Mouse (Mus musculus) liver, embryonic 16.5 days (tissue): ENCODE results near the gene Gins2. TPM values are rescaled to one million over a fixed set of nuclear protein-coding genes. Genes with fewer than 3 reads are reported as not detected.

Source experiments
- ATAC-seq: fragments of 200-750 bp; cut with Nextera tagmentation; 2 replicates; pipeline ENCODE4 v1.8.0; 2017; ENCODE audit warnings: low read depth, mild to moderate bottlenecking, moderate number of reproducible peaks, moderate library complexity
- H3K27ac ChIP-seq: fragments of 300-500 bp; sonication (generic); 2 replicates; pipeline ENCODE4 v1.5.1; 2014; ENCODE audit warnings: mild to moderate bottlenecking, low read length
- H3K27me3 ChIP-seq: fragments of 300-500 bp; sonication (generic); 2 replicates; pipeline ENCODE4 v1.6.1; 2014; ENCODE audit warnings: low read depth, low read length, mixed read lengths; ENCODE audit not compliant: control insufficient read depth, insufficient read depth
- H3K36me3 ChIP-seq: fragments of 300-500 bp; sonication (generic); 2 replicates; pipeline ENCODE4 v1.6.1; 2014; ENCODE audit warnings: mild to moderate bottlenecking; ENCODE audit not compliant: control insufficient read depth, insufficient read depth
- H3K4me1 ChIP-seq: fragments of 300-500 bp; sonication (generic); 2 replicates; pipeline ENCODE4 v1.6.1; 2014; ENCODE audit warnings: low read depth, low read length, mixed read lengths; ENCODE audit not compliant: control insufficient read depth
- H3K4me2 ChIP-seq: fragments of 300-500 bp; sonication (generic); 2 replicates; pipeline ENCODE4 v1.6.1; 2014; ENCODE audit warnings: low read depth, low read length, mixed read lengths
- H3K4me3 ChIP-seq: fragments of 300-500 bp; sonication (generic); 2 replicates; pipeline ENCODE4 v1.5.1; 2014; ENCODE audit warnings: low read depth, mild to moderate bottlenecking, low read length
- H3K9ac ChIP-seq: fragments of 300-500 bp; sonication (generic); 2 replicates; pipeline ENCODE4 v1.6.1; 2014; ENCODE audit warnings: low read depth, low read length
- H3K9me3 ChIP-seq: fragments of 300-500 bp; sonication (generic); replicated peaks from 2 replicates; pipeline ENCODE4 v1.6.1; 2016; ENCODE audit warnings: low read length; ENCODE audit not compliant: control insufficient read depth
- WGBS: fragments of 180-500 bp; shearing (Covaris S2); extraction: QIAGEN DNeasy Blood & Tissue Kit; methylation state at CpG from one replicate; pipeline ENCODE4 v1.1.7; 2014; ENCODE audit not compliant: insufficient replicate concordance; 5-methylcytosine and 5-hydroxymethylcytosine counted together
- microRNA-seq: library from miRNA; unstranded; fragments of <30 nt; microRNA quantifications from one replicate; pipeline ENCODE4, GENCODE M21; 2016
- polyA plus RNA-seq: library from polyadenylated mRNA; unstranded; fragments of >200 nt; fragmentation: Nextera tagmentation; extraction: Ambion mirVana; gene quantifications from 2 replicates; pipeline ENCODE4 v1.2.1, GENCODE M21; 2015

Gene Gins2
- polyA plus RNA-seq, 1 experiment from 2014 or later = 40.6 TPM

GRCm38 (mm10) chr8:120533380-120533779, 55.7 kb downstream of the Gins2 start:
- Histone ChIP-seq H3K9me3 (no peaks in the 10 kb centered on the region), H3K27ac (no peak overlapping the region), H3K4me1 (peaks cover 74% of the 10 kb centered on the region), H3K36me3 (no peaks in the 10 kb centered on the region), H3K4me3 (no peak overlapping the region), H3K9ac (no peak overlapping the region), H3K4me2 (no peak overlapping the region), H3K27me3 (no peaks in the 10 kb centered on the region)
- 62% methylated on average over 3 of the region's 3 CpGs for WGBS
- no peak for ATAC-seq

DNA sequence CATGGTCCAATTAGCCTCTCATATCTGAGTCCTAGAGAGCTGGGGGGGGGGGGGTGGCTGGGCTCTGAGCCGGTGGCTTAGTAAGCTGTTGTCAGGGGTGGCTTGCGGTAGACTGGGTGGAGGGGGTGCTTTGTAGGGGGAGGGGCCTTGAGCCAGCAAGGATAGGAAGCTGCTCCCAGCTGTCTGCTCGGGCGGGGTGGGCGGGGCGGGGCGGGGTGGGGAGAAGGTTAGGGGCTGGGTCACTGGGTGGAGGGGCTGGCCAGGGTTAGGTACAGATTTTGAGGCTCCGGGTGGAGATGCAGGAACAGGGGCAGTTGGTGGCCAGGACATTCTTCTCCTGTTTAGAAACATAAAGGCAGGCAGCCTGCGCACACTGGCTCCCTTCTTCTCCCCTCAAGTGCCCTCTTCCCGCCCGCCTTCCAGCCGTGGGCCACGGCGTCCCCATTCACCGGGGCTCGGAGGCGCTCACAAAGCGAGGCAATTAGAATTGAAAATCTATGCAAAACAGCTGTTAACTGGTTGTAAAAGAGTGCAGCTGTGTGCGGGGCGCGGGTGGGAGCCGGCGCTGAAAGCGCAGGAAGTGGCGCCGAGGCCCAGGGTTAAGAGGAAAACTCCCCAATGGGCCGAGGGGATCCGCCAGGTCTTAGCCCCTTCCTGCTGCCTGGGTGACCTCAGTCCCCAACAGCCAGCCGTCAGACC, 56.4 kb downstream of the Gins2 start:
- no peaks in the 10 kb centered on the region for H3K9me3 ChIP-seq
- no peak overlapping the region for H3K4me3 ChIP-seq
- 5% methylated on average over 29 of the region's 29 CpGs for WGBS
- H3K4me2 ChIP-seq = peak overlapping the region; percentile 38
- no peak for ATAC-seq
- no peaks in the 10 kb centered on the region for H3K27me3 ChIP-seq
- H3K4me1 ChIP-seq = peaks cover 74% of the 10 kb centered on the region
- no peaks in the 10 kb centered on the region for H3K36me3 ChIP-seq
- peak overlapping the region; percentile 16; the same call in 1 of the 2 replicates for H3K9ac ChIP-seq
- H3K27ac ChIP-seq = no peak overlapping the region

- no peaks in the 10 kb centered on the region for H3K36me3 ChIP-seq
- H3K27ac ChIP-seq = 0 out of 2 replicates have a peak overlapping the region, but pooled peaks have one; percentile 16
- H3K4me3 ChIP-seq = no peak overlapping the region
- H3K27me3 ChIP-seq = no peaks in the 10 kb centered on the region
- peaks cover 80% of the 10 kb centered on the region for H3K4me1 ChIP-seq
- WGBS = 59% methylated on average over 10 of the region's 10 CpGs
- peak overlapping the region; percentile 38 for H3K4me2 ChIP-seq
- no peak for ATAC-seq
- H3K9ac ChIP-seq = peak overlapping the region; percentile 16; the same call in 1 of the 2 replicates
- H3K9me3 ChIP-seq = no peaks in the 10 kb centered on the region
Observed at GRCm38 (mm10) chr8:120531775-120532516, 57.2 kb downstream of the Gins2 start.

DNA sequence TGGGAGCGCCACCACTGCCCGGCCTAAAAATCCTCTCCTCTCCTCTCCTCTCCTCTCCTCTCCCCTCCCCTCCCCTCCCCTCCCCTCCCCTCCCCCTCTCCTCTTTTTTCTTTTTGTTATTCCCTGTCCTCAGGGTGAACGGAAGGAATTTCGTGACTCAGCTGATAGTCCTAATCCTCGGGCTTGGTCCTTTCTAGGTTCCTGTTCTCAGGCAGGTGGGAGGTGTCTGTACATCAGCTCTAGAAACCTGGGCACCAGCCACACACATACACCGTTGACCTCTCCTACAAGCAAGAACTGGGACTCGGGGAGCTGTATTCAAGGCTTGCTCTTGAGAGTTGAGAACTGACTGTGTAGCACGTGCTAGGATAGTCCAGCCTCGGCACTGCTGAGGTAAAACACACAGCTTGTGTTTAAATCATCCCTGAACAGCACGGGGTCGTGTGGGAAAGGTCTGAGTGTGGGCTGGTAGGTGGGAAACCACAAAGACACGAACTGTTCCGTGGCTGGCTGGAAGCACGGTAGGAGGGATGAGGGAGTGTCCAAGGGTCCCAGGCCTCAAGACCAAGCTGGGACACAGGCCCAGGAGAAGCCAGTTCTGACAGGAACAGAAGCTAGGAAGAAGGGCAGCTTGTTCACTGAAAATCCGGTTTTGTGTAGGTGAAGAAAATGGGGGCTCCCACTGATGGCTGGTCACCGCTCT, 58.0 kb downstream of the Gins2 start:
- H3K27me3 ChIP-seq = no peaks in the 10 kb centered on the region
- ATAC-seq = no peak
- 48% methylated on average over 16 of the region's 16 CpGs for WGBS
- H3K27ac ChIP-seq = no peak overlapping the region
- no peak overlapping the region for H3K4me3 ChIP-seq
- no peaks in the 10 kb centered on the region for H3K36me3 ChIP-seq
- H3K9me3 ChIP-seq = no peaks in the 10 kb centered on the region
- H3K9ac ChIP-seq = no peak overlapping the region
- no peak overlapping the region for H3K4me2 ChIP-seq
- peaks cover 80% of the 10 kb centered on the region for H3K4me1 ChIP-seq

DNA sequence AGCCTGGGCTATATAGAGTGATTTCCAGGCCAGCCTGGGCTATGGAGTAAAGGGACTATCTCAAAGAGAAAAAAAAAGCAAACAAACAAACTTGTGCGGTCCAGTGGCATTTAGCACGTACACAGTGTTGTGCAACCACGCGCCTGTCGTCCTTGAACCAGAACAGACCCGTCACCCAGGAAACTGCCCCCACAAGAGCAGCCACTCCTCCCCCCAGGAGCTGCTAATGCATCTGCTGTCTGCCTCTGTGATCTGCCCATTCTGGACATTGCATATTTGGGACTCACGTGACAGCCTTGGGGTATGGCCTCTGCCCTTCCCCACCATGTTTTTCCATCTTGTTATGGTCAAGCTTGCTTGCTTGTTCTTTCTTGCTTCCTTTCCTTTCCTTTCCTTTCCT, 59.9 kb downstream of the Gins2 start:
- 38% methylated on average over 7 of the region's 7 CpGs for WGBS

More for the DNA sequence above, 59.9 kb downstream of the Gins2 start:
- Histone ChIP-seq H3K4me2 (no peak overlapping the region), H3K4me1 (peaks cover 80% of the 10 kb centered on the region), H3K4me3 (no peak overlapping the region), H3K27ac (no peak overlapping the region; the same call in 1 of the 2 replicates), H3K36me3 (no peaks in the 10 kb centered on the region), H3K27me3 (no peaks in the 10 kb centered on the region), H3K9me3 (no peaks in the 10 kb centered on the region), H3K9ac (no peak overlapping the region)
- peak; percentile 63 for ATAC-seq

Small RNA genes lying within 50 kb of the gene (microRNA-seq; reads per million reads assigned to microRNA genes)
- gene Mir7687 = not detected

Other genes with a start within 250 kb of the Gins2 start
- 1.4 and 1.7 TPM in 2 replicates for gene 1190005I06Rik, start 58.3 kb upstream of the Gins2 start, polyA plus RNA-seq
- gene Gm27021, start 78.8 kb upstream of the Gins2 start, polyA plus RNA-seq = 0.15 and 0.23 TPM in 2 replicates
- 638 and 672 TPM in 2 replicates for gene Cox4i1, start 78.9 kb upstream of the Gins2 start, polyA plus RNA-seq
- 83.1 and 93.1 TPM in 2 replicates for gene Emc8, start 79.3 kb upstream of the Gins2 start, polyA plus RNA-seq
- 17.4 and 18.9 TPM in 2 replicates for gene Irf8, start 147.1 kb upstream of the Gins2 start, polyA plus RNA-seq